ENCODE assay signal across 14 mouse cellular contexts in genomic region chr9:120974209-120974608, GRCm38 (mm10).
"Had no signal": no experiment of that assay in that cellular context is flagged by ENCODE, and none has a peak within 500 bp of the region (broad histone marks: within the 10 kb centered on the region; RNA-seq: fewer than 3 reads in every experiment).

No protein-coding gene starts in this region.

- H3K4me1 ChIP-seq: liver, embryonic 12.5 days; neural tube, embryonic 12.5 days had no signal

- H3K4me2 ChIP-seq: limb, embryonic 12.5 days; liver, embryonic 12.5 days; lung, embryonic 14.5 days; neural tube, embryonic 12.5 days; stomach, embryonic 15.5 days had no signal

- H3K9me3 ChIP-seq: limb, embryonic 12.5 days; liver, embryonic 12.5 days; midbrain, embryonic 10.5 days; neural tube, embryonic 12.5 days; stomach, embryonic 15.5 days had no signal

- H3K9ac ChIP-seq: limb, embryonic 12.5 days; liver, embryonic 12.5 days; lung, embryonic 14.5 days; neural tube, embryonic 12.5 days; stomach, embryonic 15.5 days had no signal

- H3K27me3 ChIP-seq: limb, embryonic 12.5 days; liver, embryonic 12.5 days; neural tube, embryonic 12.5 days; stomach, embryonic 15.5 days had no signal

- H3K27ac ChIP-seq: limb, embryonic 12.5 days; liver, embryonic 12.5 days; midbrain, embryonic 10.5 days; neural tube, embryonic 12.5 days; stomach, embryonic 15.5 days had no signal

- DNase-seq: kidney, postnatal 25 days; lung, embryonic 14.5 days; lung, postnatal 10 days; lung, postnatal 4 days; midbrain, embryonic 14.5 days; right cerebral cortex, postnatal 4 days; spleen, adult 18-20 months; thymus, postnatal 4 days had no signal

- H3K4me3 ChIP-seq: limb, embryonic 12.5 days; liver, embryonic 12.5 days; midbrain, embryonic 10.5 days; myocyte; neural tube, embryonic 12.5 days; stomach, embryonic 15.5 days had no signal

- ATAC-seq: liver, embryonic 12.5 days had no signal
